9 mouse cellular contexts compared by ENCODE assay signal in the genomic region with DNA sequence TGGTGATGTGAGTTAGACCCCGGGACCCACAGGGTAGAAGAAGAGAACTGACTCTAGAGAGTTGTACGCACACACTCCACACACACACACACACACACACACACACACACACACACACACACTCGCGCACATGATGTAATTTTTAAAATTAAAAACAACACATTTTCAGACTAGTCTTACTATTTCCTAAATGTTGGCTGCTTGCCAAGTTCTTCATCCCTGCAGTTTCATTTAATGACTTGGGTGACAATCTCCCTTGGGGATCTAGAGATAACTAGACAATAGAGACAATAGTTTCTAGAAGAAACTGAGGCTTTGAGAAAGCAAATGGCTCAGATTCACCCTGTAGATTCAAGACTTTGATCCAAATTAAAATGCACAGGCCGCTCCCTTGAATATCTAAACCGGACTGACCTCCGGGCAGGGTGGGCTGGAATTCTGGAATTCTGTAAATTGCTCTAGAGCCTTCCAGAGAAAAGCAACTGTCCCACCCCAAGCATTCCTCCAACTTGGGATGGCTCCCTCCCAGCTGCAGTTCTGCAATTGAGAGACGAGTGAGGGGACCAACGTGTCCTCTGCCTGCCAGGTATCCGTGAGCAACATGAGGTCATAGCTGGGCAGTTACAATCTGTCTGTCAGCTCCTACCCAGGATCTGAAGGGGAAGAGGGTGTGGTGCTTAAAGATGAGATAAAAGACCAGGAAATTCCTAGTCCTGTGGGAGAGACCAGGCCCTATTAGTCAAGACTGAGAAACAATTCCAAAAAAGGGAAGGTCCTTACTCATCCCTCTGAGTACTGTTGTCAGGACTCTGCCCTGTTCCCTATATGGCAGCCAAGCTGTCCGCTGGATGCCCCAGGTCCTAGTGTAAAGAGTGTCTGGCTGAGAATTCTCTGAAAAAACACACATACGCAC. TPM values are rescaled to one million over a fixed set of nuclear protein-coding genes. Genes with fewer than 3 reads are reported as not detected.
DNase-seq lines count a peak whose midpoint lies in the region.
"Had no signal": no experiment of that assay in that cellular context is flagged by ENCODE, and none has a peak within 500 bp of the region (broad histone marks: within the 10 kb centered on the region; RNA-seq: fewer than 3 reads in every experiment).

No protein-coding gene starts in this region.

- peak; percentile 41 to 62 for DNase-seq in heart, adult 18-20 months
- no peak for DNase-seq in heart, postnatal 14 days
- peak; percentile 74 for DNase-seq in 3T3-L1 (ENCODE audit: low read depth, low spot score)
- DNase-seq in R1 (ENCODE audit: low read depth, low spot score) = peak; percentile 93
- DNase-seq in heart, postnatal 10 days = peak; percentile 35 to 40
- no peak for DNase-seq in cerebellum, postnatal 25 days
- no peak for DNase-seq in embryo, embryonic 9.5 days (ENCODE audit: extremely low spot score)
- no peak for DNase-seq in right cerebral cortex, postnatal 10 days (ENCODE audit: low spot score in 2 of 2)

- intact Hi-C loops in heart, postnatal 14 days (cut with DNase I) = no loop called here
- intact Hi-C loops in heart, postnatal 10 days (cut with DNase I) = no loop called here

RNA-seq across cellular contexts. Expression of gene Flnb, which starts 8.5 kb away (rescaled TPM):
- total RNA-seq in heart, adult 18-20 months (2021) = 10 to 100 TPM; 21.8 to 22.6 TPM
- 10 to 100 TPM; 32.5 to 36.3 TPM for total RNA-seq in heart, postnatal 14 days (2021)
- 10 to 100 TPM; 40.5 to 43.6 TPM for total RNA-seq in heart, postnatal 10 days (2021)

RNA-seq across cellular contexts. Expression of gene Gm26661, which starts 17.9 kb away (rescaled TPM):
- total RNA-seq in heart, adult 18-20 months (2021) = not detected
- total RNA-seq in heart, postnatal 14 days (2021) = not detected
- not detected for total RNA-seq in heart, postnatal 10 days (2021)
- total RNA-seq: left cerebral cortex, postnatal 10 days had no signal

Comparison
In these comparisons a context has a peak if more than half of its experiments do, and no peak if none do; other contexts are left out.
1. DNase-seq: peak in heart, adult 18-20 months (2 of 2), 3T3-L1 (single experiment), R1 (single experiment) and heart, postnatal 10 days (2 of 2); none in heart, postnatal 14 days (0 of 2), cerebellum, postnatal 25 days (0 of 2), embryo, embryonic 9.5 days (single experiment) and right cerebral cortex, postnatal 10 days (0 of 2).